Mouse (Mus musculus) embryonic fibroblast, embryonic 13.5 days (primary cell): ENCODE data around the gene Lgals1.

Experiments used
- CTCF ChIP-seq: IDR thresholded peaks from 2 replicates; pipeline ENCODE4 v1.5.1; 2011; ENCODE audit warnings: mild to moderate bottlenecking, control low read depth, low read length, moderate library complexity, borderline replicate concordance; ENCODE audit not compliant: insufficient read depth
- POLR2A ChIP-seq: IDR thresholded peaks from 2 replicates; pipeline ENCODE4 v1.6.1; 2011; ENCODE audit warnings: low read depth, mild to moderate bottlenecking, control low read depth, low read length, moderate library complexity

GRCm38 (mm10) chr15:78896149-78896548 lies 30.4 kb upstream of the Lgals1 start:
- TF ChIP-seq POLR2A (no peak), CTCF (no peak)
